Mouse (Mus musculus) neural tube, embryonic 11.5 days (tissue): ENCODE results near the gene Ppp1r13l. TPM values are rescaled to one million over a fixed set of nuclear protein-coding genes. Genes with fewer than 3 reads are reported as not detected.
A peak's percentile ranks its signal among the peaks of the same experiment; 100 is the strongest.

Experiments
- ATAC-seq: fragments of 200-750 bp; cut with Nextera tagmentation; 2 replicates; pipeline ENCODE4 v1.8.0; 2017; ENCODE audit warnings: moderate number of reproducible peaks, mild to moderate bottlenecking, moderate TSS enrichment, moderate library complexity; ENCODE audit not compliant: insufficient read depth, low FRiP score, low TSS enrichment
- DNase-seq: peaks from one replicate; pipeline ENCODE4 v3.0.0-alpha.2; 2015; ENCODE audit warnings: low spot score
- H3K27ac ChIP-seq: fragments of 300-500 bp; sonication (generic); 2 replicates; pipeline ENCODE4 v1.5.1; 2014; ENCODE audit warnings: low read depth, mild to moderate bottlenecking, low read length
- H3K27me3 ChIP-seq: fragments of 300-500 bp; sonication (generic); 2 replicates; pipeline ENCODE4 v1.6.1; 2014; ENCODE audit warnings: mild to moderate bottlenecking, low read length, mixed read lengths; ENCODE audit not compliant: control insufficient read depth, insufficient read depth
- H3K36me3 ChIP-seq: fragments of 300-500 bp; sonication (generic); 2 replicates; pipeline ENCODE4 v1.6.1; 2014; ENCODE audit warnings: mild to moderate bottlenecking, low read length, moderate library complexity, mixed read lengths; ENCODE audit not compliant: control insufficient read depth, insufficient read depth
- H3K4me1 ChIP-seq: fragments of 300-500 bp; sonication (generic); 2 replicates; pipeline ENCODE4 v1.6.1; 2014; ENCODE audit warnings: low read length, mixed read lengths; ENCODE audit not compliant: control insufficient read depth, insufficient read depth
- H3K4me2 ChIP-seq: fragments of 300-500 bp; sonication (generic); 2 replicates; pipeline ENCODE4 v1.6.1; 2014; ENCODE audit warnings: low read depth, mild to moderate bottlenecking, moderate library complexity
- H3K4me3 ChIP-seq: fragments of 300-500 bp; sonication (generic); 2 replicates; pipeline ENCODE4 v1.5.1; 2014; ENCODE audit warnings: low read depth, low read length
- H3K9ac ChIP-seq: fragments of 300-500 bp; sonication (generic); 2 replicates; pipeline ENCODE4 v1.6.1; 2014; ENCODE audit warnings: mild to moderate bottlenecking, low read length
- H3K9me3 ChIP-seq: fragments of 300-500 bp; sonication (generic); 2 replicates; pipeline ENCODE4 v1.6.1; 2016; ENCODE audit warnings: low read length; ENCODE audit not compliant: control insufficient read depth
- WGBS: fragments of 180-500 bp; shearing (Covaris S2); extraction: QIAGEN DNeasy Blood & Tissue Kit; methylation state at CpG from one replicate; pipeline ENCODE4 v1.1.7; 2014; 5-methylcytosine and 5-hydroxymethylcytosine counted together
- polyA plus RNA-seq: library from polyadenylated mRNA; unstranded; fragments of >200 nt; fragmentation: Nextera tagmentation; extraction: Ambion mirVana; gene quantifications from 2 replicates; pipeline ENCODE4 v1.2.1, GENCODE M21; 2014

The Ppp1r13l gene
- polyA plus RNA-seq, 1 experiment from 2014 or later = 3.4 TPM

- 80% methylated on average over 10 of the region's 10 CpGs for WGBS
- no peaks in the 10 kb centered on the region for H3K4me1 ChIP-seq
- H3K27ac ChIP-seq = no peak overlapping the region
- H3K27me3 ChIP-seq = no peaks in the 10 kb centered on the region
- no peak overlapping the region for H3K4me2 ChIP-seq
- no peak for DNase-seq
- H3K9me3 ChIP-seq = no peaks in the 10 kb centered on the region
- no peak overlapping the region; the same call in 1 of the 2 replicates for H3K9ac ChIP-seq
- ATAC-seq = no peak
- H3K4me3 ChIP-seq = no peak overlapping the region
- H3K36me3 ChIP-seq = peaks cover 43% of the 10 kb centered on the region
Observed at GRCm38 (mm10) chr7:19388699-19389413, 29.3 kb downstream of the Ppp1r13l start.

GRCm38 (mm10) chr7:19394484-19394883 lies 34.9 kb downstream of the Ppp1r13l start:
- DNase-seq (no peak), ATAC-seq (no peak)
- no peak overlapping the region for H3K4me3 ChIP-seq
- peaks cover 4% of the 10 kb centered on the region; the same call in 1 of the 2 replicates for H3K27me3 ChIP-seq
- H3K36me3 ChIP-seq = peaks cover 37% of the 10 kb centered on the region
- 0 out of 2 replicates have a peak, but pooled peaks cover 2% of the 10 kb centered on the region for H3K4me1 ChIP-seq
- 88% methylated on average over 8 of the region's 8 CpGs for WGBS
- H3K27ac ChIP-seq = no peak overlapping the region
- no peaks in the 10 kb centered on the region for H3K9me3 ChIP-seq
- no peak overlapping the region for H3K9ac ChIP-seq
- no peak overlapping the region for H3K4me2 ChIP-seq

GRCm38 (mm10) chr7:19399496-19400280 lies 40.1 kb downstream of the Ppp1r13l start:
- Histone ChIP-seq H3K4me3 (peak overlapping the region; percentile 18; the same call in 1 of the 2 replicates), H3K4me2 (peak overlapping the region; percentile 40), H3K4me1 (peaks cover 12% of the 10 kb centered on the region; the same call in 1 of the 2 replicates), H3K36me3 (peaks cover 6% of the 10 kb centered on the region), H3K9me3 (0 out of 2 replicates have a peak, but pooled peaks cover 3% of the 10 kb centered on the region), H3K27me3 (peaks cover 35% of the 10 kb centered on the region), H3K27ac (no peak overlapping the region), H3K9ac (peak overlapping the region; percentile 22)
- 5% methylated on average over 27 of the region's 27 CpGs for WGBS
- DNase-seq (peak; percentile 41), ATAC-seq (no peak)

GRCm38 (mm10) chr7:19400946-19401345 lies 41.4 kb downstream of the Ppp1r13l start:
- no peaks in the 10 kb centered on the region for H3K36me3 ChIP-seq
- DNase-seq (no peak), ATAC-seq (no peak)
- H3K4me2 ChIP-seq = no peak overlapping the region
- no peak overlapping the region for H3K27ac ChIP-seq
- H3K4me3 ChIP-seq = no peak overlapping the region
- peaks cover 12% of the 10 kb centered on the region; the same call in 1 of the 2 replicates for H3K4me1 ChIP-seq
- WGBS = 81% methylated on average over 4 of the region's 4 CpGs
- 0 out of 2 replicates have a peak, but pooled peaks cover 3% of the 10 kb centered on the region for H3K9me3 ChIP-seq
- peaks cover 38% of the 10 kb centered on the region for H3K27me3 ChIP-seq
- no peak overlapping the region for H3K9ac ChIP-seq

GRCm38 (mm10) chr7:19402535-19403112 lies 43.1 kb downstream of the Ppp1r13l start:
- Histone ChIP-seq H3K27ac (no peak overlapping the region), H3K4me1 (peaks cover 12% of the 10 kb centered on the region; the same call in 1 of the 2 replicates), H3K36me3 (no peaks in the 10 kb centered on the region), H3K4me3 (no peak overlapping the region), H3K9me3 (0 out of 2 replicates have a peak, but pooled peaks cover 3% of the 10 kb centered on the region), H3K9ac (no peak overlapping the region), H3K27me3 (peaks cover 38% of the 10 kb centered on the region), H3K4me2 (no peak overlapping the region)
- no peak for ATAC-seq
- 85% methylated on average over 9 of the region's 9 CpGs for WGBS
- DNase-seq = no peak

- Histone ChIP-seq H3K4me2 (peak within 1 kb of the TSS; percentile 88), H3K36me3 (no peaks in the 10 kb centered on the region), H3K9ac (peak within 1 kb of the TSS; percentile 45), H3K9me3 (0 out of 2 replicates have a peak, but pooled peaks cover 3% of the 10 kb centered on the region), H3K4me3 (peak within 1 kb of the TSS; percentile 52), H3K4me1 (peaks cover 12% of the 10 kb centered on the region; the same call in 1 of the 2 replicates), H3K27me3 (peaks cover 38% of the 10 kb centered on the region), H3K27ac (no peak within 1 kb of the TSS)
- DNase-seq (peak; percentile 40), ATAC-seq (no peak)
- WGBS = under 1% methylated on average over 58 of the region's 62 CpGs
Observed at GRCm38 (mm10) chr7:19403731-19404296, 44.3 kb downstream of the Ppp1r13l start, which contains the start of gene Klc3. Gene Klc3 (minus strand): TSS chr7:19404104.

- DNase-seq = no peak
- no peak within 1 kb of the TSS for H3K27ac ChIP-seq
- WGBS = 55% methylated on average over 7 of the region's 7 CpGs
- H3K9me3 ChIP-seq = 0 out of 2 replicates have a peak, but pooled peaks cover 3% of the 10 kb centered on the region
- H3K9ac ChIP-seq = peak within 1 kb of the TSS; percentile 45
- peak within 1 kb of the TSS; percentile 52 for H3K4me3 ChIP-seq
- peak within 1 kb of the TSS; percentile 88 for H3K4me2 ChIP-seq
- H3K27me3 ChIP-seq = peaks cover 34% of the 10 kb centered on the region
- peaks cover 10% of the 10 kb centered on the region; the same call in 1 of the 2 replicates for H3K4me1 ChIP-seq
- no peak for ATAC-seq
- H3K36me3 ChIP-seq = no peaks in the 10 kb centered on the region
Observed at GRCm38 (mm10) chr7:19404476-19404875, 44.9 kb downstream of the Ppp1r13l start, which contains the start of gene Ckm. Gene Ckm (plus strand): TSS chr7:19404776.

- DNase-seq = peak; percentile 87
- H3K4me1 ChIP-seq = peaks cover 7% of the 10 kb centered on the region; the same call in 1 of the 2 replicates
- H3K9me3 ChIP-seq = 0 out of 2 replicates have a peak, but pooled peaks cover 3% of the 10 kb centered on the region
- WGBS = 2% methylated on average over 19 of the region's 19 CpGs
- peaks cover 31% of the 10 kb centered on the region for H3K27me3 ChIP-seq
- peak; percentile 71 for ATAC-seq
- H3K4me2 ChIP-seq = no peak overlapping the region
- no peak overlapping the region for H3K9ac ChIP-seq
- no peak overlapping the region for H3K4me3 ChIP-seq
- no peak overlapping the region for H3K27ac ChIP-seq
- no peaks in the 10 kb centered on the region for H3K36me3 ChIP-seq
Observed at GRCm38 (mm10) chr7:19405417-19405816, 45.9 kb downstream of the Ppp1r13l start.
